Mouse (Mus musculus): ENCODE results near the gene Bmpr2. TPM values are rescaled to one million over a fixed set of nuclear protein-coding genes. Genes with fewer than 3 reads are reported as not detected.
A peak's percentile ranks its signal among the peaks of the same experiment; 100 is the strongest.

Gene Bmpr2
- polyA plus RNA-seq, 1 experiment from 2014 or later: 4.4 TPM

GRCm38 (mm10) chr1:59762651-59763163, 493 bp upstream of the Bmpr2 start:
- peak overlapping the region; percentile 99 for H3K27ac ChIP-seq (replicated peaks)
- no peaks in the 10 kb centered on the region for H3K9me3 ChIP-seq (replicated peaks)
- no peaks in the 10 kb centered on the region for H3K36me3 ChIP-seq
- DNase-seq (ENCODE audit: low spot score): no peak
- H3K4me3 ChIP-seq: peak overlapping the region; percentile 88
- WGBS: under 1% methylated on average over 44 of the region's 44 CpGs
- H3K27me3 ChIP-seq (ENCODE audit: low read depth, poor library complexity, severe bottlenecking): no peaks in the 10 kb centered on the region
- peaks cover 36% of the 10 kb centered on the region for H3K4me1 ChIP-seq

- peak overlapping the region; percentile 88 for H3K4me3 ChIP-seq
- H3K27ac ChIP-seq (replicated peaks): peak overlapping the region; percentile 99
- peaks cover 11% of the 10 kb centered on the region for H3K36me3 ChIP-seq
- H3K9me3 ChIP-seq (replicated peaks): no peaks in the 10 kb centered on the region
- H3K4me1 ChIP-seq: peaks cover 39% of the 10 kb centered on the region
- WGBS: under 1% methylated on average over 55 of the region's 55 CpGs
- no peaks in the 10 kb centered on the region for H3K27me3 ChIP-seq (ENCODE audit: low read depth, poor library complexity, severe bottlenecking)
- peak; percentile 75 for DNase-seq (ENCODE audit: low spot score)
Observed at GRCm38 (mm10) chr1:59763781-59764251, 616 bp downstream of the Bmpr2 start.

GRCm38 (mm10) chr1:59764407-59764971, 1.3 kb downstream of the Bmpr2 start:
- DNase-seq (ENCODE audit: low spot score): peak; percentile 66
- Histone ChIP-seq H3K9me3 (replicated peaks) (no peaks in the 10 kb centered on the region), H3K36me3 (peaks cover 18% of the 10 kb centered on the region), H3K4me3 (peak overlapping the region; percentile 88), H3K4me1 (peaks cover 39% of the 10 kb centered on the region), H3K27ac (replicated peaks) (peak overlapping the region; percentile 99), H3K27me3 (ENCODE audit: low read depth, poor library complexity, severe bottlenecking) (no peaks in the 10 kb centered on the region)
- under 1% methylated on average over 27 of the region's 27 CpGs for WGBS

- Histone ChIP-seq H3K27ac (replicated peaks) (no peak overlapping the region), H3K4me1 (peaks cover 39% of the 10 kb centered on the region), H3K9me3 (replicated peaks) (no peaks in the 10 kb centered on the region), H3K4me3 (peak overlapping the region; percentile 88), H3K36me3 (peaks cover 23% of the 10 kb centered on the region), H3K27me3 (ENCODE audit: low read depth, poor library complexity, severe bottlenecking) (no peaks in the 10 kb centered on the region)
- DNase-seq (ENCODE audit: low spot score): no peak
- 13% methylated on average over 4 of the region's 4 CpGs for WGBS
Observed at GRCm38 (mm10) chr1:59765279-59765678, 2.1 kb downstream of the Bmpr2 start.

GRCm38 (mm10) chr1:59766626-59767025, 3.4 kb downstream of the Bmpr2 start:
- Histone ChIP-seq H3K4me1 (peaks cover 43% of the 10 kb centered on the region), H3K36me3 (peaks cover 23% of the 10 kb centered on the region), H3K27me3 (ENCODE audit: low read depth, poor library complexity, severe bottlenecking) (no peaks in the 10 kb centered on the region), H3K27ac (replicated peaks) (no peak overlapping the region), H3K9me3 (replicated peaks) (no peaks in the 10 kb centered on the region), H3K4me3 (peak overlapping the region; percentile 88)
- no peak for DNase-seq (ENCODE audit: low spot score)

- Histone ChIP-seq H3K4me1 (peaks cover 17% of the 10 kb centered on the region), H3K9me3 (replicated peaks) (no peaks in the 10 kb centered on the region), H3K36me3 (peaks cover 29% of the 10 kb centered on the region), H3K27me3 (ENCODE audit: low read depth, poor library complexity, severe bottlenecking) (no peaks in the 10 kb centered on the region), H3K4me3 (no peak overlapping the region), H3K27ac (replicated peaks) (no peak overlapping the region)
- DNase-seq (ENCODE audit: low spot score): no peak
- WGBS: 87% methylated on average over 3 of the region's 3 CpGs
Observed at GRCm38 (mm10) chr1:59771871-59772270, 8.7 kb downstream of the Bmpr2 start.

- Histone ChIP-seq H3K27ac (replicated peaks) (no peak overlapping the region), H3K4me3 (no peak overlapping the region), H3K4me1 (no peaks in the 10 kb centered on the region), H3K27me3 (ENCODE audit: low read depth, poor library complexity, severe bottlenecking) (no peaks in the 10 kb centered on the region), H3K9me3 (replicated peaks) (no peaks in the 10 kb centered on the region), H3K36me3 (peaks cover 27% of the 10 kb centered on the region)
- DNase-seq (ENCODE audit: low spot score): no peak
- 90% methylated on average over 1 of the region's 1 CpGs for WGBS
Observed at GRCm38 (mm10) chr1:59781080-59781479, 17.9 kb downstream of the Bmpr2 start.

- H3K27ac ChIP-seq (replicated peaks): no peak overlapping the region
- no peaks in the 10 kb centered on the region for H3K27me3 ChIP-seq (ENCODE audit: low read depth, poor library complexity, severe bottlenecking)
- DNase-seq (ENCODE audit: low spot score): no peak
- peaks cover 24% of the 10 kb centered on the region for H3K4me1 ChIP-seq
- peaks cover 15% of the 10 kb centered on the region for H3K36me3 ChIP-seq
- H3K4me3 ChIP-seq: no peak overlapping the region
- H3K9me3 ChIP-seq (replicated peaks): no peaks in the 10 kb centered on the region
- 51% methylated on average over 6 of the region's 6 CpGs for WGBS
Observed at GRCm38 (mm10) chr1:59788975-59789374, 25.8 kb downstream of the Bmpr2 start.

- Histone ChIP-seq H3K9me3 (replicated peaks) (no peaks in the 10 kb centered on the region), H3K27ac (replicated peaks) (no peak overlapping the region), H3K27me3 (ENCODE audit: low read depth, poor library complexity, severe bottlenecking) (no peaks in the 10 kb centered on the region), H3K4me1 (peaks cover 24% of the 10 kb centered on the region), H3K36me3 (peaks cover 11% of the 10 kb centered on the region), H3K4me3 (no peak overlapping the region)
- no peak for DNase-seq (ENCODE audit: low spot score)
- 93% methylated on average over 5 of the region's 5 CpGs for WGBS
Observed at GRCm38 (mm10) chr1:59789741-59790140, 26.5 kb downstream of the Bmpr2 start.

GRCm38 (mm10) chr1:59795336-59795735, 32.1 kb downstream of the Bmpr2 start:
- no peak overlapping the region for H3K27ac ChIP-seq (replicated peaks)
- no peak for DNase-seq (ENCODE audit: low spot score)
- H3K27me3 ChIP-seq (ENCODE audit: low read depth, poor library complexity, severe bottlenecking): no peaks in the 10 kb centered on the region
- H3K4me3 ChIP-seq: no peak overlapping the region
- H3K4me1 ChIP-seq: peaks cover 11% of the 10 kb centered on the region
- H3K36me3 ChIP-seq: 0 out of 2 replicates have a peak, but pooled peaks cover 6% of the 10 kb centered on the region
- H3K9me3 ChIP-seq (replicated peaks): no peaks in the 10 kb centered on the region
- 50% methylated on average over 1 of the region's 1 CpGs for WGBS

GRCm38 (mm10) chr1:59797865-59798264, 34.7 kb downstream of the Bmpr2 start:
- Histone ChIP-seq H3K27me3 (ENCODE audit: low read depth, poor library complexity, severe bottlenecking) (no peaks in the 10 kb centered on the region), H3K4me1 (peaks cover 4% of the 10 kb centered on the region), H3K4me3 (no peak overlapping the region), H3K9me3 (replicated peaks) (no peaks in the 10 kb centered on the region), H3K36me3 (peaks cover 8% of the 10 kb centered on the region; the same call in 1 of the 2 replicates), H3K27ac (replicated peaks) (no peak overlapping the region)
- no peak for DNase-seq (ENCODE audit: low spot score)
- 92% methylated on average over 2 of the region's 2 CpGs for WGBS

- no peaks in the 10 kb centered on the region for H3K4me1 ChIP-seq
- WGBS: 84% methylated on average over 2 of the region's 2 CpGs
- H3K27ac ChIP-seq (replicated peaks): no peak overlapping the region
- no peaks in the 10 kb centered on the region for H3K27me3 ChIP-seq (ENCODE audit: low read depth, poor library complexity, severe bottlenecking)
- no peak for DNase-seq (ENCODE audit: low spot score)
- no peak overlapping the region for H3K4me3 ChIP-seq
- H3K9me3 ChIP-seq (replicated peaks): no peaks in the 10 kb centered on the region
- peaks cover 3% of the 10 kb centered on the region; the same call in 1 of the 2 replicates for H3K36me3 ChIP-seq
Observed at GRCm38 (mm10) chr1:59804363-59804762, 41.2 kb downstream of the Bmpr2 start.

- 87% methylated on average over 2 of the region's 2 CpGs for WGBS
- no peak overlapping the region for H3K27ac ChIP-seq (replicated peaks)
- no peaks in the 10 kb centered on the region for H3K27me3 ChIP-seq (ENCODE audit: low read depth, poor library complexity, severe bottlenecking)
- no peak overlapping the region for H3K4me3 ChIP-seq
- no peaks in the 10 kb centered on the region for H3K9me3 ChIP-seq (replicated peaks)
- peaks cover 7% of the 10 kb centered on the region for H3K36me3 ChIP-seq
- H3K4me1 ChIP-seq: no peaks in the 10 kb centered on the region
- no peak for DNase-seq (ENCODE audit: low spot score)
Observed at GRCm38 (mm10) chr1:59809921-59810320, 46.7 kb downstream of the Bmpr2 start.
